Mouse (Mus musculus): ENCODE data around the gene Nhlh1.

- no peak for TF ChIP-seq CTCF (IDR thresholded peaks at IDR 0.05; ENCODE audit: borderline replicate concordance, insufficient read depth, low read depth, low read length)
- TF ChIP-seq POLR2A (IDR thresholded peaks at IDR 0.05; ENCODE audit: borderline replicate concordance, insufficient read depth, low read length), result no peak
Measured at GRCm38 (mm10) chr1:172052766-172053279, 4.5 kb downstream of the Nhlh1 start.
